Mouse (Mus musculus) erythroblast, adult 5-6 weeks (primary cell): ENCODE data around the gene Atg9a. TPM values are rescaled to one million over a fixed set of nuclear protein-coding genes. Genes with fewer than 3 reads are reported as not detected.

Source experiments
- ATAC-seq: replicated peaks from 2 replicates; pipeline ENCODE4 v1.8.0; 2016; ENCODE audit warnings: moderate number of reproducible peaks, mild to moderate bottlenecking, moderate TSS enrichment, inconsistent platforms; ENCODE audit not compliant: poor library complexity, low FRiP score, severe bottlenecking
- total RNA-seq, 2 experiments: library from RNA; stranded (forward) in 1 of 2; stranded (reverse) in 1 of 2; fragments of 150-400 nt in 1 of 2; fragments of 200-764, 138-1000 nt in 1 of 2; gene quantifications; 2 replicates each; pipeline versions ENCODE4 v1.2.3 to v1.2.4; 2015 to 2017; ENCODE audit warnings: low replicate concordance in 2 of 2

The Atg9a gene
- total RNA-seq, 2 experiments from 2014 or later, result 131 to 142 TPM

DNA sequence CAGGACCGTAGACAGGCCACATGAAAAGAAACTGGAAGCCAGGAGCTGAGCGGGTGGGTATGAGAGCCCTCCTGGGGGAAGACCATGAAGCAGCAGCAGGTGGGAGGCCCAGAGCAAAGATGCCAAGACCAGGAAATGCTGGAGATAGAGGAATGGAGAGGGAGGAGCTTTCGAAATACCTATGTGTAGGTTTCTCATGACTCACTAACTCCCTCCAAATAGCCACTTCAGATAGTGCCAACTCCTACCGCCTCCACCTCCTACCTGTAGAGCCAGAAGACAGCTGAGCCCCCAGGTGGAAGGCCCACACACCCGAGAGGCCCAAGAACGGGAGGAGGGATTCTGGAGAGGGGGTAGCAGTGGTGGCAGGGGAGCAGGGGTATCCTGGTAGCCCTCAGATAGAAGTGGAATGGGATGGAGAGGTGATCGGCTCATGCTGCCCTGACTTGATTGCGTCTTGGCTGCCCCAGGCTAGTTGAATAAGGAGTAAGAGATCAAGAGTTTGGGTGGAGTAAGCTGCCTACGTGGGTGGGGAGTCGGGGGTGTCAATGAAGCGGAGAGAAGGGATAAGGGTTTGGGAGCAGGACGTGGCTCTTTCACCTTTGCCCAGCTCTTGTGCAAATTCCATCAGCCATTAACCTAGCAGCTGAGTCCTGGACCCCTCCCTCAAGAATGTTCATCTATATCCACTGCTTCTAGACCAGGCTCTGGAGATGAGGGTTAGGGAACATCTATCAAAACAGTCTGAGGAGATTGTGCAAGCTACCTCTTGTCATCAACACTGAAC is 58.4 kb downstream of the Atg9a start, which contains the start of gene Slc23a3:
TSS of gene Slc23a3 (minus strand) at position 470 of the 787 bp plus-strand sequence.
- no peak for ATAC-seq

Other genes with a start within 250 kb of the Atg9a start
- gene Ihh, start 240.5 kb downstream of the Atg9a start, total RNA-seq (2015; ENCODE audit: low replicate concordance), result not detected in 2 replicates
- 0.28 TPM in 1 of 2 replicates, not detected in the other for gene Ihh, start 240.5 kb downstream of the Atg9a start, total RNA-seq (2017; ENCODE audit: low replicate concordance)
- 0.77 and 8.2 TPM in 2 replicates for gene Nhej1, start 67.0 kb downstream of the Atg9a start, total RNA-seq (2015; ENCODE audit: low replicate concordance)
- 4.0 and 10.0 TPM in 2 replicates for gene Nhej1, start 67.0 kb downstream of the Atg9a start, total RNA-seq (2017; ENCODE audit: low replicate concordance)
- 1.3 and 3.5 TPM in 2 replicates for gene Slc23a3, start 58.3 kb downstream of the Atg9a start, total RNA-seq (2015; ENCODE audit: low replicate concordance)
- gene Slc23a3, start 58.3 kb downstream of the Atg9a start, total RNA-seq (2017; ENCODE audit: low replicate concordance), result 0.28 and 0.60 TPM in 2 replicates
- gene Cnppd1, start 49.5 kb downstream of the Atg9a start, total RNA-seq (2015; ENCODE audit: low replicate concordance), result 41.6 and 42.7 TPM in 2 replicates
- gene Cnppd1, start 49.5 kb downstream of the Atg9a start, total RNA-seq (2017; ENCODE audit: low replicate concordance), result 135 and 169 TPM in 2 replicates
- 30.7 and 38.0 TPM in 2 replicates for gene Retreg2, start 49.4 kb downstream of the Atg9a start, total RNA-seq (2015; ENCODE audit: low replicate concordance)
- gene Retreg2, start 49.4 kb downstream of the Atg9a start, total RNA-seq (2017; ENCODE audit: low replicate concordance), result 45.0 and 54.0 TPM in 2 replicates
- 15.9 and 28.2 TPM in 2 replicates for gene Zfand2b, start 23.6 kb downstream of the Atg9a start, total RNA-seq (2015; ENCODE audit: low replicate concordance)
- 43.3 and 49.6 TPM in 2 replicates for gene Zfand2b, start 23.6 kb downstream of the Atg9a start, total RNA-seq (2017; ENCODE audit: low replicate concordance)
- gene Abcb6, start 11.8 kb downstream of the Atg9a start, total RNA-seq (2015; ENCODE audit: low replicate concordance), result 78.2 and 93.0 TPM in 2 replicates
- gene Abcb6, start 11.8 kb downstream of the Atg9a start, total RNA-seq (2017; ENCODE audit: low replicate concordance), result 62.9 and 70.7 TPM in 2 replicates
- gene Ankzf1, start within 50 bp of the Atg9a start, total RNA-seq (2015; ENCODE audit: low replicate concordance), result 8.3 and 10.4 TPM in 2 replicates
- 34.5 and 39.0 TPM in 2 replicates for gene Ankzf1, start within 50 bp of the Atg9a start, total RNA-seq (2017; ENCODE audit: low replicate concordance)
- 12.3 and 12.9 TPM in 2 replicates for gene Glb1l, start 18.6 kb upstream of the Atg9a start, total RNA-seq (2015; ENCODE audit: low replicate concordance)
- gene Glb1l, start 18.6 kb upstream of the Atg9a start, total RNA-seq (2017; ENCODE audit: low replicate concordance), result 8.1 and 8.6 TPM in 2 replicates
- 50.4 and 76.9 TPM in 2 replicates for gene Stk16, start 18.6 kb upstream of the Atg9a start, total RNA-seq (2015; ENCODE audit: low replicate concordance)
- 31.3 and 50.2 TPM in 2 replicates for gene Stk16, start 18.6 kb upstream of the Atg9a start, total RNA-seq (2017; ENCODE audit: low replicate concordance)
- 433 and 471 TPM in 2 replicates for gene Tuba4a, start 27.7 kb upstream of the Atg9a start, total RNA-seq (2015; ENCODE audit: low replicate concordance)
- 280 and 368 TPM in 2 replicates for gene Tuba4a, start 27.7 kb upstream of the Atg9a start, total RNA-seq (2017; ENCODE audit: low replicate concordance)
- gene A630095N17Rik, start 39.9 kb upstream of the Atg9a start, total RNA-seq (2015; ENCODE audit: low replicate concordance), result not detected in 2 replicates
- not detected in 2 replicates for gene A630095N17Rik, start 39.9 kb upstream of the Atg9a start, total RNA-seq (2017; ENCODE audit: low replicate concordance)
- 186 and 231 TPM in 2 replicates for gene Dnajb2, start 44.2 kb upstream of the Atg9a start, total RNA-seq (2015; ENCODE audit: low replicate concordance)
- 524 and 744 TPM in 2 replicates for gene Dnajb2, start 44.2 kb upstream of the Atg9a start, total RNA-seq (2017; ENCODE audit: low replicate concordance)
- gene Ptprn, start 72.3 kb upstream of the Atg9a start, total RNA-seq (2015; ENCODE audit: low replicate concordance), result not detected in 2 replicates
- gene Ptprn, start 72.3 kb upstream of the Atg9a start, total RNA-seq (2017; ENCODE audit: low replicate concordance), result not detected in 2 replicates
- gene Resp18, start 86.2 kb upstream of the Atg9a start, total RNA-seq (2015; ENCODE audit: low replicate concordance), result not detected in 2 replicates
- not detected in 2 replicates for gene Resp18, start 86.2 kb upstream of the Atg9a start, total RNA-seq (2017; ENCODE audit: low replicate concordance)
- gene Dnpep, start 125.8 kb upstream of the Atg9a start, total RNA-seq (2015; ENCODE audit: low replicate concordance), result 14.0 and 20.3 TPM in 2 replicates
- 7.7 and 11.8 TPM in 2 replicates for gene Dnpep, start 125.8 kb upstream of the Atg9a start, total RNA-seq (2017; ENCODE audit: low replicate concordance)
- gene Des, start 168.1 kb upstream of the Atg9a start, total RNA-seq (2015; ENCODE audit: low replicate concordance), result not detected in 2 replicates
- not detected in 2 replicates for gene Des, start 168.1 kb upstream of the Atg9a start, total RNA-seq (2017; ENCODE audit: low replicate concordance)
- gene Speg, start 183.1 kb upstream of the Atg9a start, total RNA-seq (2015; ENCODE audit: low replicate concordance), result not detected in 2 replicates
- 1.7 TPM in 1 of 2 replicates, not detected in the other for gene Speg, start 183.1 kb upstream of the Atg9a start, total RNA-seq (2017; ENCODE audit: low replicate concordance)
- 2.9 and 14.4 TPM in 2 replicates for gene Gmppa, start 243.7 kb upstream of the Atg9a start, total RNA-seq (2015; ENCODE audit: low replicate concordance)
- 6.1 and 20.1 TPM in 2 replicates for gene Gmppa, start 243.7 kb upstream of the Atg9a start, total RNA-seq (2017; ENCODE audit: low replicate concordance)